In genomic region chr16:30587494-30588327, GRCm38 (mm10) we compare ENCODE assay signal across 7 mouse cellular contexts. TPM values are rescaled to one million over a fixed set of nuclear protein-coding genes. Genes with fewer than 3 reads are reported as not detected.
DNase-seq lines count a peak whose midpoint lies in the region; ATAC-seq lines count a peak whose summit lies in the region.

Gene Lsg1, minus strand, starts transcription at chr16:30587592.

- intact Hi-C loops in gastrocnemius, postnatal 36 days (cut with DNase I) = no loop called here
- intact Hi-C loops in left cerebral cortex, postnatal 25 days (cut with DNase I) = no loop called here

- peak; percentile 97 for ATAC-seq in intestine, embryonic 15.5 days

- H3K9me3 ChIP-seq in intestine, embryonic 15.5 days = no peaks in the 10 kb centered on the region
- H3K9me3 ChIP-seq in midbrain, embryonic 10.5 days (replicated peaks) = no peaks in the 10 kb centered on the region

- H3K27me3 ChIP-seq in intestine, embryonic 15.5 days (replicated peaks) = no peaks in the 10 kb centered on the region
- no peaks in the 10 kb centered on the region for H3K27me3 ChIP-seq in midbrain, embryonic 10.5 days (ENCODE audit: low read depth, poor library complexity, severe bottlenecking)

- peak within 1 kb of the TSS; percentile 73 for H3K4me3 ChIP-seq in intestine, embryonic 15.5 days (replicated peaks)
- peak within 1 kb of the TSS; percentile 87 for H3K4me3 ChIP-seq in midbrain, embryonic 10.5 days

- WGBS in intestine, embryonic 15.5 days = 2% methylated on average over 35 of the region's 35 CpGs
- 5% methylated on average over 35 of the region's 35 CpGs for WGBS in midbrain, embryonic 10.5 days

- H3K27ac ChIP-seq in intestine, embryonic 15.5 days = peak within 1 kb of the TSS; percentile 20; the same call in 1 of the 2 replicates
- H3K27ac ChIP-seq in midbrain, embryonic 10.5 days (replicated peaks) = peak within 1 kb of the TSS; percentile 94

- peak within 1 kb of the TSS; percentile 73 for H3K4me2 ChIP-seq in intestine, embryonic 15.5 days (replicated peaks)

- peak; percentile 88 for DNase-seq in adrenal gland, adult 2 months
- DNase-seq in embryo, embryonic 11.5 days (ENCODE audit: low read depth, low spot score) = peak; percentile 89
- DNase-seq in gastrocnemius, postnatal 36 days = peak; percentile 43 to 77
- DNase-seq in left cerebral cortex, postnatal 25 days (ENCODE audit: low spot score in 2 of 2) = peak; percentile 87 to 95
- DNase-seq in midbrain, embryonic 10.5 days (ENCODE audit: low spot score) = peak; percentile 88
- DNase-seq in right cerebral cortex, postnatal 4 days = peak; percentile 78

- H3K9ac ChIP-seq in intestine, embryonic 15.5 days = peak within 1 kb of the TSS; percentile 73

- peaks cover 14% of the 10 kb centered on the region for H3K36me3 ChIP-seq in intestine, embryonic 15.5 days
- H3K36me3 ChIP-seq in midbrain, embryonic 10.5 days = peaks cover 30% of the 10 kb centered on the region

- H3K4me1 ChIP-seq in intestine, embryonic 15.5 days (replicated peaks) = no peaks in the 10 kb centered on the region
- H3K4me1 ChIP-seq in midbrain, embryonic 10.5 days = peaks cover 18% of the 10 kb centered on the region

RNA-seq across cellular contexts. Expression of gene Lsg1, which starts in this region (rescaled TPM):
- total RNA-seq in adrenal gland, adult 2 months (2021) = 10 to 100 TPM; 34.9 to 35.0 TPM
- polyA plus RNA-seq in adrenal gland, adult 2 months (2012; rRNA removed) = 6.0 and 8.0 TPM in 2 replicates
- 10 to 100 TPM; 17.5 to 20.2 TPM for total RNA-seq in gastrocnemius, postnatal 36 days (2021)
- 55.2 and 57.3 TPM in 2 replicates for polyA plus RNA-seq in intestine, embryonic 15.5 days (2015; fragmentation: Nextera tagmentation; extraction: Ambion mirVana)
- 10 to 100 TPM; 16.6 to 17.9 TPM for total RNA-seq in left cerebral cortex, postnatal 25 days (2021)
- 82.3 and 86.2 TPM in 2 replicates for polyA plus RNA-seq in midbrain, embryonic 10.5 days (2016; fragmentation: Nextera tagmentation; extraction: Ambion mirVana)

Comparison
In these comparisons a context has a peak if more than half of its experiments do, and no peak if none do; other contexts are left out.
1. Peak in every context shown above with its lines: DNase-seq, ATAC-seq, H3K4me3 ChIP-seq and H3K27ac ChIP-seq.